Mouse (Mus musculus): ENCODE measurements around the gene Mcf2l. TPM values are rescaled to one million over a fixed set of nuclear protein-coding genes. Genes with fewer than 3 reads are reported as not detected.

Gene Mcf2l
- total RNA-seq, 1 experiment: 16.0 TPM

- Histone ChIP-seq H3K9me3 (ENCODE audit: control insufficient read depth, insufficient read depth, low read depth, low read length) (no peaks in the 10 kb centered on the region), H3K27ac (ENCODE audit: insufficient read depth, low read depth, low read length, poor library complexity, severe bottlenecking) (no peak overlapping the region), H3K36me3 (ENCODE audit: control insufficient read depth, insufficient read depth, low read length, poor library complexity, severe bottlenecking) (no peaks in the 10 kb centered on the region; the same call in 1 of the 2 replicates), H3K9ac (ENCODE audit: insufficient read depth, low read depth, low read length, poor library complexity, severe bottlenecking) (no peak overlapping the region), H3K4me1 (ENCODE audit: control insufficient read depth in 2 of 2, insufficient read depth in 2 of 2, low read length in 2 of 2, poor library complexity in 1 of 2) (no peaks in the 10 kb centered on the region), H3K4me3 (ENCODE audit: insufficient read depth in 1 of 2, low read depth in 1 of 2, low read length in 2 of 2, poor library complexity in 1 of 2, severe bottlenecking in 1 of 2) (no peak overlapping the region)
- TF ChIP-seq ZNF384 (IDR thresholded peaks at IDR 0.05; ENCODE audit: low read depth, low read length): no peak
- TF ChIP-seq MAFK (IDR thresholded peaks at IDR 0.05; ENCODE audit: insufficient read depth, low read depth, low read length): no peak
- TF ChIP-seq CHD2 (IDR thresholded peaks at IDR 0.05; ENCODE audit: low read depth, low read length): no peak
- no peak for TF ChIP-seq ZC3H11A (IDR thresholded peaks at IDR 0.05; ENCODE audit: borderline replicate concordance, low read depth, low read length)
- no peak for TF ChIP-seq HCFC1 (IDR thresholded peaks at IDR 0.05; ENCODE audit: borderline replicate concordance, insufficient read depth, low read length)
- no peak for DNase-seq (ENCODE audit: low read depth, low spot score)
- in situ Hi-C loops (cut with MboI; ENCODE audit: low sequenced_read_pairs in 2 of 2, unreplicated experiment in 2 of 2): loop anchor here in 1 of 2 experiments (25.0 kb wide), 1 partner anchor 278 kb away; the partner anchor contains the start of gene Adprhl1
Observed at GRCm38 (mm10) chr8:12983681-12984467, 110.3 kb downstream of the Mcf2l start.

DNA sequence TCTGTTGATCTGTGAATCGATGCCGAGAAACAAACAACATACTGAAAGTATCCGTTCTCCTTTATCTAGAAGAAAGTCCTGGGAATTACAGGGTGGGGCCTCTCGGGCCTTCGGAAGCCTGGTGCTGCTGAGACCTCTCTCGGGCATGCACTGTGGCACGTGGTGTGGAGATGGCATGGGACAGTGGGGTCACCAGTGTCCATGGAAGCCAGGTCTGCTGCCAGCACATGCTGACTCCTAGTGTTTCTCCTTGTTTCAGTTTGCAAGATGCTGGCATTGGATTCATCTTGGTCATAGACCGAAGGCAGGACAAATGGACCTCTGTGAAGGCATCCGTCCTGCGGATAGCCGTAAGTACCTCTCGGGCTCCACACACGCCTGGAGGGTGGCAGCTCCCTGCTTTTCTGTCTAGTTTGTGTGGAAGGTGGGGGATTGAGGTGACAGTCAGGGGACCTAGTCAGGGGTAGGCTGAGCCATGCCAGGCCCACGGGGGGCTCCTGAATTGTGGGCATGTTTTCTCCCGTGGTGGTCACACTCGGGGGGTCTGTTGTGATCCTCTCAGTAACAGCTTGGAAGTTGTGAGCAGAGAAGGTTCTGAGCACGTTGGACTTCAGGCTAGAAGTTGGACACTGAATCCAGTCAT, 111.1 kb downstream of the Mcf2l start:
- in situ Hi-C loops (cut with MboI; ENCODE audit: low sequenced_read_pairs in 2 of 2, unreplicated experiment in 2 of 2): loop anchor here in 1 of 2 experiments (25.0 kb wide), 1 partner anchor 278 kb away; the partner anchor contains the start of gene Adprhl1
- H3K4me3 ChIP-seq (ENCODE audit: insufficient read depth in 1 of 2, low read depth in 1 of 2, low read length in 2 of 2, poor library complexity in 1 of 2, severe bottlenecking in 1 of 2): no peak overlapping the region; a peak in 1 of 4 replicates
- H3K9ac ChIP-seq (ENCODE audit: insufficient read depth, low read depth, low read length, poor library complexity, severe bottlenecking): 0 out of 2 replicates have a peak overlapping the region, but pooled peaks have one; percentile 2
- no peaks in the 10 kb centered on the region; the same call in 1 of the 2 replicates for H3K36me3 ChIP-seq (ENCODE audit: control insufficient read depth, insufficient read depth, low read length, poor library complexity, severe bottlenecking)
- no peak for TF ChIP-seq MAFK (IDR thresholded peaks at IDR 0.05; ENCODE audit: insufficient read depth, low read depth, low read length)
- no peak for TF ChIP-seq ZNF384 (IDR thresholded peaks at IDR 0.05; ENCODE audit: low read depth, low read length)
- TF ChIP-seq CHD2 (IDR thresholded peaks at IDR 0.05; ENCODE audit: low read depth, low read length): no peak
- TF ChIP-seq HCFC1 (IDR thresholded peaks at IDR 0.05; ENCODE audit: borderline replicate concordance, insufficient read depth, low read length): no peak
- TF ChIP-seq ZC3H11A (IDR thresholded peaks at IDR 0.05; ENCODE audit: borderline replicate concordance, low read depth, low read length): no peak
- H3K9me3 ChIP-seq (ENCODE audit: control insufficient read depth, insufficient read depth, low read depth, low read length): no peaks in the 10 kb centered on the region
- no peak overlapping the region for H3K27ac ChIP-seq (ENCODE audit: insufficient read depth, low read depth, low read length, poor library complexity, severe bottlenecking)
- DNase-seq (ENCODE audit: low read depth, low spot score): no peak
- H3K4me1 ChIP-seq (ENCODE audit: control insufficient read depth in 2 of 2, insufficient read depth in 2 of 2, low read length in 2 of 2, poor library complexity in 1 of 2): 0 out of 4 replicates have a peak, but pooled peaks cover 0 to 2% of the 10 kb centered on the region in 2 experiments

- Histone ChIP-seq H3K4me3 (ENCODE audit: insufficient read depth in 1 of 2, low read depth in 1 of 2, low read length in 2 of 2, poor library complexity in 1 of 2, severe bottlenecking in 1 of 2) (peak overlapping the region in 1 of 2 experiments; percentile 30; a peak in 2 of 4 replicates), H3K36me3 (ENCODE audit: control insufficient read depth, insufficient read depth, low read length, poor library complexity, severe bottlenecking) (no peaks in the 10 kb centered on the region; the same call in 1 of the 2 replicates), H3K9ac (ENCODE audit: insufficient read depth, low read depth, low read length, poor library complexity, severe bottlenecking) (peak overlapping the region; percentile 2; the same call in 1 of the 2 replicates), H3K4me1 (ENCODE audit: control insufficient read depth in 2 of 2, insufficient read depth in 2 of 2, low read length in 2 of 2, poor library complexity in 1 of 2) (0 out of 4 replicates have a peak, but pooled peaks cover 0 to 2% of the 10 kb centered on the region in 2 experiments), H3K9me3 (ENCODE audit: control insufficient read depth, insufficient read depth, low read depth, low read length) (no peaks in the 10 kb centered on the region), H3K27ac (ENCODE audit: insufficient read depth, low read depth, low read length, poor library complexity, severe bottlenecking) (no peak overlapping the region)
- TF ChIP-seq MAFK (IDR thresholded peaks at IDR 0.05; ENCODE audit: insufficient read depth, low read depth, low read length) (no peak), CHD2 (IDR thresholded peaks at IDR 0.05; ENCODE audit: low read depth, low read length) (no peak), ZC3H11A (IDR thresholded peaks at IDR 0.05; ENCODE audit: borderline replicate concordance, low read depth, low read length) (no peak), ZNF384 (IDR thresholded peaks at IDR 0.05; ENCODE audit: low read depth, low read length) (no peak), HCFC1 (IDR thresholded peaks at IDR 0.05; ENCODE audit: borderline replicate concordance, insufficient read depth, low read length) (no peak)
- DNase-seq (ENCODE audit: low read depth, low spot score): no peak
- in situ Hi-C loops (cut with MboI; ENCODE audit: low sequenced_read_pairs in 2 of 2, unreplicated experiment in 2 of 2): loop anchor here in 1 of 2 experiments (25.0 kb wide), 1 partner anchor 277 kb away; the partner anchor contains the start of gene Adprhl1
Observed at GRCm38 (mm10) chr8:12985259-12985658, 111.7 kb downstream of the Mcf2l start.

GRCm38 (mm10) chr8:12987571-12987970, 114.0 kb downstream of the Mcf2l start:
- H3K36me3 ChIP-seq (ENCODE audit: control insufficient read depth, insufficient read depth, low read length, poor library complexity, severe bottlenecking): no peaks in the 10 kb centered on the region; the same call in 1 of the 2 replicates
- H3K27ac ChIP-seq (ENCODE audit: insufficient read depth, low read depth, low read length, poor library complexity, severe bottlenecking): no peak overlapping the region
- no peak overlapping the region for H3K4me3 ChIP-seq (ENCODE audit: insufficient read depth in 1 of 2, low read depth in 1 of 2, low read length in 2 of 2, poor library complexity in 1 of 2, severe bottlenecking in 1 of 2)
- no peak overlapping the region for H3K9ac ChIP-seq (ENCODE audit: insufficient read depth, low read depth, low read length, poor library complexity, severe bottlenecking)
- in situ Hi-C loops (cut with MboI; ENCODE audit: low sequenced_read_pairs in 2 of 2, unreplicated experiment in 2 of 2): loop anchor here in 1 of 2 experiments (25.0 kb wide), 1 partner anchor 275 kb away; the partner anchor contains the start of gene Adprhl1
- no peaks in the 10 kb centered on the region for H3K9me3 ChIP-seq (ENCODE audit: control insufficient read depth, insufficient read depth, low read depth, low read length)
- H3K4me1 ChIP-seq (ENCODE audit: control insufficient read depth in 2 of 2, insufficient read depth in 2 of 2, low read length in 2 of 2, poor library complexity in 1 of 2): peaks cover 0 to 3% of the 10 kb centered on the region in 2 experiments; a peak in 1 of 4 replicates
- TF ChIP-seq ZNF384 (IDR thresholded peaks at IDR 0.05; ENCODE audit: low read depth, low read length) (no peak), CHD2 (IDR thresholded peaks at IDR 0.05; ENCODE audit: low read depth, low read length) (no peak), MAFK (IDR thresholded peaks at IDR 0.05; ENCODE audit: insufficient read depth, low read depth, low read length) (no peak), HCFC1 (IDR thresholded peaks at IDR 0.05; ENCODE audit: borderline replicate concordance, insufficient read depth, low read length) (no peak), ZC3H11A (IDR thresholded peaks at IDR 0.05; ENCODE audit: borderline replicate concordance, low read depth, low read length) (no peak)
- DNase-seq (ENCODE audit: low read depth, low spot score): no peak
